Mouse (Mus musculus): Measurements from ENCODE around the gene Pgf.

GRCm38 (mm10) chr12:85170284-85170947 is 7.2 kb downstream of the Pgf start:
- no peak for TF ChIP-seq CTCF (IDR thresholded peaks at IDR 0.05 in 2 of 3, conservative IDR thresholded peaks at IDR 0.05 in 1 of 3; ENCODE audit: control insufficient read depth in 1 of 3, insufficient read depth in 1 of 3, low read depth in 2 of 3, low read length in 3 of 3, poor library complexity in 1 of 3, severe bottlenecking in 1 of 3)
- no peak for TF ChIP-seq POLR2A (IDR thresholded peaks at IDR 0.05; ENCODE audit: control insufficient read depth in 1 of 2, insufficient read depth in 1 of 2, low read depth in 1 of 2, low read length in 2 of 2, poor library complexity in 1 of 2)
- TF ChIP-seq ZNF384 (IDR thresholded peaks at IDR 0.05; ENCODE audit: low read depth, low read length): no peak
- no peak for TF ChIP-seq SMC3 (IDR thresholded peaks at IDR 0.05; ENCODE audit: low read depth, low read length)
